Mouse (Mus musculus) splenic B cell, adult 2 months (primary cell): ENCODE measurements around the gene Ptprd.

Experiments
- DNase-seq: peaks from one replicate; pipeline ENCODE4 v3.0.0-alpha.2; 2011; ENCODE audit warnings: low read depth, low spot score
- H3K27me3 ChIP-seq: 2 replicates; pipeline ENCODE4 v1.6.1; 2012; ENCODE audit warnings: mild to moderate bottlenecking, low read length, moderate library complexity, mixed read lengths; ENCODE audit not compliant: control insufficient read depth, poor library complexity, insufficient read depth, severe bottlenecking
- H3K36me3 ChIP-seq: 2 replicates; pipeline ENCODE4 v1.6.1; 2012; ENCODE audit warnings: mild to moderate bottlenecking, low read length, moderate library complexity, mixed read lengths; ENCODE audit not compliant: control insufficient read depth, poor library complexity, insufficient read depth, severe bottlenecking

Ptprd gene

DNA sequence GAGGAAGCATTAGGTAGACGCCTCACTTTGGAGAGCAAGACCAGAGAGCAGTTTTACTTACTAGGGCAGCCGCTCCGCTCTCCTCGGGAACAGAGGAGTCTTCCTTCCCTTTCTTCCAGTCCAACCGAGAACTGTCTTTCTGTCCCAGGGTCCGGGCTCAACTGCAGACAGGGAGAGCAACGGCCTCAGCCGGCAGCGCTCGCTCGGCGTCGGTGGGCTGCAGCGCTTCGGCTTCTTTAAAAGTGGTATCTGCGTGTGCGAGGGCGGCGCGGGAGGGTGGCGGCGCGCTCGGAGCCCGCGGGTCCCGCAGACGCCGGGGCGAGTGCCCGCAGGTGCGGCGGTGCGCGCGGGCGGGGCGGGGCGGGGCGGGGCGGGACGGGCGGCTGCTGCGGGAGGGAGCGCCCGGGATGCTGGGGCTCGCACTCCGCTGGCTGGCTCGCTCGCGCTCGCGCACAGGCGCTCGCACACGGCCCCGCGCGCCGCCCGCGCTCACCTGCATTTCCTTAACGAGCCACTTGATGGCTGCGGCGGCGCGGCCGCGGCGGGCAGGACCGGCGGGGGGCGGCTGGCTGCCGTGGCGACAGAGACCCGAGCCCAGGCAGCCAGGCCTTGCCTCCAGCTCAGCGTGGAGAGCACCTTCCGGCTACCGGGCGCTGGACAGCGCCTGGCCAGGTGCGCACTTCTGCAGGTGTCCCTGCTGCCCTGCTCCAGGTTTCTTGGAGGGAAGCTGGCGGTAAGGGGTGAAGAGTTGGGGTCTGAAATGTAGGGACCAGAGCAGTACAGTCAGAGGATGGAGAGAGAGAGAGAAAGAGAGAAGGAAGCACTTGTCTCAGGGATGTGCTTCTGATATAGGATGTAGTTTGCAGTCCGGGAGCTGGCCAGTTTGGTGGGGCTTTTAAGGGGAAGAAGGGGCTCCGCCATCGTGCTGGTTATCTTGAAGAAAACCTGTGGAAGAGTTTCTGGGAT is at the start of gene Ptprd:
Ptprd (minus strand) TSS at position 433 of the 966 bp plus-strand sequence.
- no peak for DNase-seq
- H3K36me3 ChIP-seq = no peaks in the 10 kb centered on the region

DNA sequence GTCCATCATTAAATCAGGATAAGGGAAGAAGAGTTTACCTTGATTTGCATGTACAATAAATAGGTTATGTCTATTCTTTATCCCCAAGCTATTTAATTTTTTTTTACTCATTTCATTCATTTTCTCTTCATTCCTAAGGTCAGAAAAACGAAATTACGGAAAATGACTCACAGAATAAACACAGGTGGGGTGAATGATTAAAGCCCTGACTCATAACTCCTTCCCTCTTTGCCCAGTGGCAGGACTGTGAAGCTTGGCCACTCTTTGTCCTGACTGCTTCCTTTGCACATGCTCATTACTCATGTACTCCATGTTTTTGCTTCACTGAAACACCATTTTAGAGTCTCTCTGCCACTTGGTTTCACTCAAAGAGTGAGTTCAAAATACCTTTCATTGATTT is 24.1 kb upstream of the Ptprd start:
- no peak for DNase-seq
- no peaks in the 10 kb centered on the region for H3K36me3 ChIP-seq
- no peaks in the 10 kb centered on the region for H3K27me3 ChIP-seq

More for the DNA sequence above, at the start of gene Ptprd:
- H3K27me3 ChIP-seq = no peaks in the 10 kb centered on the region

DNA sequence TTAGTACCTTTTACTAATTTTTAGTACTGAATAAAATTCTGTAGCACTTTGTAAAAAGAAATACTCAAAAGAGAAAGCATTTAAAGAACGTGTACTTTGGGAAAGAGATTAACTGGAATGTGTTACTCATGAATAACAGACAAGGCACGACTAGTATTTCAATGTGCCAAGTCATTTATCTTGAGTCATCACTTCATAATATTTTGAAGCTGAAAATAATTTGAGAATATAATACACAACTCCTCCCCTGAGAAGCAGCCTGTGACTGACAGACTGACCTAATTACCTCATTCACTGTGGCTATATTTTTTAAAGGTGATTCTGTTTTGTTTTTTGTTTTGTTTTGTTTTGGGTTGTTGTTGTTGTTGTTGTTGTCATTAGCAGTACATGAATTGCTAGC is 23.6 kb upstream of the Ptprd start:
- Histone ChIP-seq H3K36me3 (no peaks in the 10 kb centered on the region), H3K27me3 (no peaks in the 10 kb centered on the region)
- no peak for DNase-seq

DNA sequence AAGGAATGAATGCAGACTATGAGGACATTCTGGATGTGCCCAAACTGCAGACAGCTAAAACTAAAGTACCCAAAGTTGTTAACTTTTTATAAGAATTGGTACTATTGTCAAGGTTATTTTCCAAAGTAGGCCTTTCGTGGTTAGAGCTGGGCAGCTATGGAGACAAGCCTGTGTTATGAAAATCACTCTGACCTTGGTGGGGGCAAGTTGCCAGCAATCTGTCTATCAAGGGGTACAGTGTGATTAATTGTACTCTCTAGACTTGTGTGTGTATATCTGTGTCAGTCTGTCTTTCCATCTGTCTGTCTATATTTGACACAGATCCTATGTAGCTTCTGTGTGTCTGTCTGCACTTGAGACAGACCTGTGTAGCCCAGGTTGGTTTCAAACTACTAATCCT is 22.9 kb upstream of the Ptprd start:
- Histone ChIP-seq H3K27me3 (no peaks in the 10 kb centered on the region), H3K36me3 (no peaks in the 10 kb centered on the region)
- DNase-seq = no peak

DNA sequence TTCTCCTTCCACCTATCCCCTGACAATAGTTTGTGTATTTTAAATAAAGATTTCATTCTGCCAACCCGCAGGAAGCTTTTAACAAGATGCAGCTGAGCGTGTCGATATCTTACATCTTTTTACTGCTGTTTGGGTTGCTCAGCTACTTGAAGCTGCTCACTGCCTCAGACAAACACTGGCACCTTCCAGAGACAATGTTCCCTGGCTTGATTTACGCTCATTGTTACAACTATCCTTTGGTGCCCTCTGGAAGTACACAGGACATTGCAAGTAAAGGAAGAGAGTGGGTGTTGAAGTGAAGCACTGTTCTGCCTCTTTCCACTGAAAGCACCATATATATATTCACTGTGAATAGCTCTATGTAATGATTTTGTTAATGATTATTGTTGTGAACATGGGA is 2.2 kb upstream of the Ptprd start:
- no peaks in the 10 kb centered on the region for H3K36me3 ChIP-seq
- DNase-seq = no peak
- no peaks in the 10 kb centered on the region for H3K27me3 ChIP-seq

DNA sequence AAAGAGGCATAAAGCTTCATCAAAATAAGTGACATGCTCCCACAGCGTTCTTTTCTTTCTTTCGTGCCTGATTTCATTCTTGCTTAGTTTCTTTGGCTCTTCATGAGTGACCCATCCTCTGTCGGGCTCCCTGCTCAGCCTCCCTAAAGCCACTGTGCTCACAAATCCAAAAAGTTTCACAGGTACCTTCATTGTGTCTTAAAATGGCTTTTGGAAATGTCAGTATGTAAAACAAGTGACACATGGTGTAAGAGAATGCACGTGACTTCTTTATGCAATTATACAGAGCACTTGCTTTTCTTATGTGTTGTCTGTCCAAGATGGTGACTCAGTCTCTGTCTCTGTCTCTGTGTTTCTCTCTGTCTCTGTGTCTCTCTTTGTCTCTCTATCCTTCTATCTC is 1.2 kb upstream of the Ptprd start:
- DNase-seq = no peak
- Histone ChIP-seq H3K36me3 (no peaks in the 10 kb centered on the region), H3K27me3 (no peaks in the 10 kb centered on the region)

DNA sequence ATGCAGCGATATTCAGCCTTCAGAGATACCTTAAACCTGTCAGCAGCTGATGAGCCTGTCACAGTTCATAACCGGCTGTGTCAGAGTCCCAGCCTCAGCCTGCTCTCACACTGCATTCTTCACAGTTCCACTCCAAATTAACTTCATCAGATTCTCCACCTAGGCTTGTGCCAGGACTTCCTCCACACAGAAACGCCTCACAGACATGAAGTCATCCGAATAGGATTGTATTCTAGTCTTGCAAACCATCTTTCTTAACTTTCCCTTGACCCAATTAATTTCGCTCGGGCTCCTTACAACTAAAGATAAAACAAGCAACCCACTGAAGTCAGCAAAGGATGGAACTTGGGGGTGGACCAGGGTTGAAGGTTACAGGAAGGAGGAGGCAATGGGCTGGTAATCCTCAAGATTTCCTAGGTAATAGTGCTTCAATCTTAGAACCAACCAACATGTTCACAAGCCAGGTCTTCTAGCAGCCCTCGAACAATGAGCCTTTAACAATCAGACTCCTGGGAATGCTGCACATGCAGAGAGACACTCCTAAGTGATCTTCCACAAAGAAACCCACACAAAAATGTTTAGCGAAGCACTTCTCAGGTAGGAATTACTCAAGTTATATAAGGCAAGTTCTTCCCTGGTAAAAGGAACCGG is 758 bp downstream of the Ptprd start:
- H3K36me3 ChIP-seq = no peaks in the 10 kb centered on the region
- DNase-seq = no peak
- no peaks in the 10 kb centered on the region for H3K27me3 ChIP-seq

DNA sequence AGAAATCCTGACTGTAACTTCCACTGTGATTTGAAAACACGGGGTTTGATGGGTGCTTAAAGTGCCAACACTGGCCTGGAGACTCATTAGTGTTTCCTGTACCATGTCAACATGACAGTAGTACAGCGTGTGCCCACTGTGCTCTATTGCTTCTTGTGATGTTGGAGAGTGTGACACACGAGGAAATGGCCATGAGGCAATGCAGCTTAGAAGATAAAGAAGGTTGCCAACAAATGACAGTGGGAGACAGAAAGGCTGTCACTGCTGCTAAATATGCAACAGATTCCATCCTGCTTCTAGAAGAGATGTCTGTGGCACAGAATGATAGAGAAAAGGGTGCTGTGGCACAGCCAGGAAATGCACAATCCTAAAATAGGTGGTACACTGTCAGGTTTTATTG is 6.7 kb downstream of the Ptprd start:
- no peaks in the 10 kb centered on the region for H3K27me3 ChIP-seq
- H3K36me3 ChIP-seq = no peaks in the 10 kb centered on the region
- no peak for DNase-seq

DNA sequence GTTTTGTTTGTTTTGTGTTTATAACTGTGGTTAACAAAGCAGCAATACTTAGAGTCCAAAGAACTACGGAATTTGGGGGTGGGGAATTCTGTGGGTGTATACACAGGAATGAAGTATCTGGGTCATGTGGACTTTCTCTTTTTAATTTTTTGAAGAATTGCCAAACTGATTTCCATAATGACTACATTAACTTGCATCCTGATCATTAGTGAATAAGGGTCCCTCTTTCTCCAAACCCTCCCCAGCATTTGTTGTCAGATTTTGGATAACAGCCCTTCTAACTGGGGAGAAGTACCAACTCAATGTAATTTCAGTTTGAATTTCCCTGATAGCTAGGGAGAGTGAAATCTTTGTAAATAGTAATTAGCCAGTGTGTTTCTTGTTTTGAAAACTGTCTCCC is 43.3 kb downstream of the Ptprd start:
- no peaks in the 10 kb centered on the region for H3K27me3 ChIP-seq
- H3K36me3 ChIP-seq = no peaks in the 10 kb centered on the region
- no peak for DNase-seq

DNA sequence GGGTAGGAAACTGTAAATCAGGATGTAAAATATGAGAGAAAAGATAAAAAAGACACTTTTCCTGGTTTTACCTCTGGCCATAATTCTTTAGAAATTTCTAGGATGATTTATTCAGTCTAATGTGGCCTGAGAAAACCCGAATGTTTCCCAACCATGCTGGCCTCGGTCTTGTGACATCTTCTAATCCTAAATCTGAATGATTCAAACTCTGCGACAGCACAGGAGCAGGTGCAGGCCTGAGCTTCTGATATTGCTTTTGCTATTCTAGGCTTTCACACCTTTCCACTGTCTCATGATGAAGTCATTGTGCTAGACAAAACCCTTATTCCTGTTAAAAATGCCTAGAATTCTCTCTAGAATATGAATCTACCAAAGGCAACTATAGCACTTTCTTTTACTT is 51.3 kb downstream of the Ptprd start:
- Histone ChIP-seq H3K27me3 (no peaks in the 10 kb centered on the region), H3K36me3 (no peaks in the 10 kb centered on the region)
- DNase-seq = no peak

DNA sequence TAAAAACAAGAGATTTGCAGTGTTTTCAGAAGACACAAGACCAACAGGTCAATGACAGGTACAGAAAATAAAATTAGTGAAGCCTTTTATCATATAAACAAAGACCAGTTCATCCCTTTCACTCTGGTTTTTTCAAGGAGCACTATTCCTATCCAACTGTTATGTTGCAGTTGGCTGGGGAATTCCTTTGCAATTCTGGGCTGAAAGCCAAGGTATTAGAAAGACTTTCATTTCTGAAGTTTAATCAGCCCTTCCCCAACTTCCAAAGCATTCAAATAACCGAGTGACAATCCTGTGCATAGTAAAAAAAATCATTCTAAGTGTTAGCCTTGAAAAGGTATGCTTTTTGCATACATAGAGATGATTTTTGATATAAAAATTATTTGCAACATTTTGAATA is 61.2 kb downstream of the Ptprd start:
- Histone ChIP-seq H3K36me3 (no peaks in the 10 kb centered on the region), H3K27me3 (no peaks in the 10 kb centered on the region)
- DNase-seq = no peak

DNA sequence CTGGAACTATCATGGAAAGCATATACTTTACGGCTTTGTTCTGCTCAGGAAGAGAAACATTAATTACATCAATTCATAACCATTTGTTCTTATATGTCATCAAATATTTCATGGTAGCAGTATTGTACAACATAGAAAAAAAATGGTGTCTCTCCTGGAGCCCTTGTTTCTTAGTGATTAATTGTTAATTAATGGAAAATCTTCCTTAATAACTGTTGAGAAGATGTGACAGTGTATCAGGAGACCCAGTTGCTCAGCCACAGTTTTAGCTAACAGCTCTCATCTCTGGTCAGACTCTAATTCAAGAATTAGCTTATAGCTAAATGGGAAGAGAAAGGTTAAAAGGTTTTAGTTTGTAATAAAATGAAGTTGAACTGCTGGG is 69.0 kb downstream of the Ptprd start:
- Histone ChIP-seq H3K36me3 (no peaks in the 10 kb centered on the region), H3K27me3 (no peaks in the 10 kb centered on the region)
- no peak for DNase-seq

DNA sequence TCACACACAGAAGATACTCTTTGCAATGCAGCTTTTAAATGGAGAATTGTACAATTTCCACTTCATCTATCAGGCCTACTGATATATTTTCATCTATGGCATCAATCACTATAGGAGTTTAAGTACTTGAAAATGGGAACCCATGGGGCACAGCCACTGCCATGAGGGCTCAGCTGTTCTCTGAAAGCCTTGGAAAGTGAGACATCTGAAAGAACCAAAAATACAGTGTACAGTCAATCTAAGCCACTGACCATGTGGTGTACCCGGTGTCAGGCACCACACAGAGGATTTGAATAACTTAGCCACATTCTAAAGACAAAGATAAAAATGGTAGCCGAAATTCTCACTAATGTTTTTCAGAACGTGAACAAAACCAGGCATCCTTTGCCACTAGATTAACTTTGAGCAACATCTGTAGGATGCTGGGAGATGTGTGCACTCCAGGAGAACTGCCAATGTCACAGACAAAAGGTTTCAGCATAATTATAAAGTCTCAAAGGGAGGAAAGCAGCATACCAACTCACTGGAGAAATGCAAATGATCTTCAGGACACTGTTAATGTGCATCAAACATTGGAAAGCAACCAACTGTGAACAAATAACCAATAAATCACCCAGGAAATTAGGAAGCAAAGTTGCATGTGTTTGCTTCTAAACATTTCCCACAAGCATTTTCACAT is 69.5 kb downstream of the Ptprd start:
- Histone ChIP-seq H3K27me3 (no peaks in the 10 kb centered on the region), H3K36me3 (no peaks in the 10 kb centered on the region)

DNA sequence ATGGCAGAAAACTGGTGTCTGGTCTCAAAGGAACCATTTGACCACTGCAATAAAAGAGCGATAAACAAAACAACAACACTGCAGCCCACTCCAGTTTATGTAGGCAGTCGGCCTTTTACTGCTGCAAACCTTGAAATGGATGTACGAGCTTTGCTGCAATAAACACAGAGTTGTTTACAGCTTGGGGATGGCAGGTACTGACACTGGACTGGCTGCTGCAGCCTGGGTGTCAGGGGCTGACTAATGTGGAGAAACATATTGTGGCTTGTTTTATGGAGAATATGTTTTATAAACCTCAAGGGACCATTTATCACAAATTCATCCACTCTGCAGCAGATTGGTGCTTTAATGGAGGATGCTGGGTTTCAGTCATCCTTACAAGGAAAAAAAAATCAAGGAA is 100.9 kb downstream of the Ptprd start:
- Histone ChIP-seq H3K27me3 (no peaks in the 10 kb centered on the region), H3K36me3 (no peaks in the 10 kb centered on the region)
- no peak for DNase-seq

More for the DNA sequence above, 69.5 kb downstream of the Ptprd start:
- DNase-seq = no peak

DNA sequence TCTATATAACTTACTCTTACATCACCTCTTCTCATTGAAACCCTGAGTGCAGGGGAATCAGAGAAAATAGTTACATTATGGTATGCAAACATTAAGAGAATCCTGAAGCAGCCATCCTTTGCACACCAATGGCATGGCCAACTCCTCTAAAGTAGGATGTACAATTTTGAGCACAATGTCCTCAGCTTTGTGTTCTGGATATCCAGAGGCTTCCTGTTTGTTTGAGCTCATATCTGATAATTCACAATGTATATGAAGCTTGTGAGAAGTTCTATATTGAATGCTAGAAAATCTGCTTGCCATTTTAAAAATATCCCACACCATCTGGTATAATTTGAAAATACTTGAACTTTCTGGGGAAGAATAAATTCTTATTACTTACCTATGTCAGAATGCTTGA is 114.2 kb downstream of the Ptprd start:
- no peak for DNase-seq
- Histone ChIP-seq H3K27me3 (no peaks in the 10 kb centered on the region), H3K36me3 (no peaks in the 10 kb centered on the region)
